Mouse (Mus musculus) small intestine, adult 2 months (tissue): Measurements from ENCODE around the gene Stx8.

Experiments
- CTCF ChIP-seq: fragments of 200-500 bp; IDR thresholded peaks from 2 replicates; pipeline ENCODE4 v1.5.1; 2012; ENCODE audit warnings: low read depth, mild to moderate bottlenecking, control low read depth, inconsistent platforms, low read length, moderate library complexity, mixed read lengths; ENCODE audit not compliant: insufficient replicate concordance, insufficient read length; ENCODE audit errors: extremely low read depth
- POLR2A ChIP-seq: fragments of 200-500 bp; IDR thresholded peaks from 2 replicates; pipeline ENCODE4 v1.6.1; 2012; ENCODE audit warnings: low read depth, mild to moderate bottlenecking, control low read depth, inconsistent platforms, low read length, moderate library complexity

DNA sequence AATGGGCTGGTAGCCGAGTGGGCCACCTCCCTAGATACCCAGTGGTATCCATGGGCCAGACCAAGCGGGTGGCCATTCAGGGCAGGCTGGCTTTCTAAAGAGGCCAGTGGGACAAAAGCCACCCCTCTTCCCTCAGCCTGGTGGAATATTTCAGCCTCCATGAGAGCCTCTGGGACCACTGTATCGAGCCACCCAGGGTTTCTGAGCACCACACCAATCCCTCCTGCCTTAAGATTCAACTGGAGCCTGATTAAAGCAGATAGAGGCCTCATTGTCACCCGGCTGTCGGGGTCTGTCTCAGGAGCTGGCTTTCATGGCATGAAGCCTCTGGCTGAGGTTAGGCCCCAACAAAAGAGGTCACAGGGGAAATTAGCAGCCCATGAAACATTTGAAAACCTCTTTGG, 260.7 kb downstream of the Stx8 start:
- TF ChIP-seq POLR2A = no peak
- no peak for TF ChIP-seq CTCF
